Mouse (Mus musculus): ENCODE data around the gene Wasf2. TPM values are rescaled to one million over a fixed set of nuclear protein-coding genes. Genes with fewer than 3 reads are reported as not detected.
"Not testable (repeated sequence)": the region's sequence is repeated elsewhere in the genome, so short reads cannot be mapped to it uniquely, and the experiment has no call there.

Wasf2 gene
- polyA plus RNA-seq, 1 experiment from 2014 or later, result 31.8 TPM

DNA sequence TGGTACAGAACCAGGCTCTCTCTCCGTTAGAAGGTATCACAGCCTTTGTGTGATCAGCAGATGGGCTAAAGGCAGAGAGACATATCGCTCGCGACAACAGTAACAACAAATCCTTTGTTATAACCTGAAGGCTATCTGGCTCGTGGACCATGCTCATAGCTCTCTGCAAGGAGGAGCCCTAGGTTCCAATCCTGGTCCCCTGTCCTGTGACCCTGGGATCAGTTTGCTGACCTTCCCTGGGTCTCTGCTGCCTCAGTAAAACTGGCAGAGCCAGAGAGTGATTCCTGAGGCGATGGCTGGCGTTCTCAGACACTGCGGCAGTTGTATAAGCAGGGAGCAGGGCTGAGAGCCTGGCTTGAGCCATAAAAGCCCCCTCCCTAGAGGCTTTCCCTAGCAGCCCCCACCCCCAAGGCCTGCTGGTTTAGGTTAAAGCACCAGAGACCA, 40.0 kb upstream of the Wasf2 start:
- 24% methylated on average over 8 of the region's 8 CpGs for WGBS
- ATAC-seq (replicated peaks), result peak; percentile 19

GRCm38 (mm10) chr4:133090720-133091458, 39.4 kb upstream of the Wasf2 start:
- Histone ChIP-seq H3K36me3 (no peaks in the 10 kb centered on the region), H3K9ac (replicated peaks) (0 out of 2 replicates have a peak overlapping the region, but pooled peaks have one; percentile 14), H3K9me3 (no peaks in the 10 kb centered on the region), H3K4me1 (peaks cover 82% of the 10 kb centered on the region), H3K4me2 (replicated peaks) (peak overlapping the region; percentile 31), H3K27ac (replicated peaks) (peak overlapping the region; percentile 93), H3K4me3 (no peak overlapping the region), H3K27me3 (no peaks in the 10 kb centered on the region)
- peak; percentile 75 for ATAC-seq (replicated peaks)
- WGBS, result 21% methylated on average over 18 of the region's 18 CpGs

More for the DNA sequence above, 40.0 kb upstream of the Wasf2 start:
- Histone ChIP-seq H3K9me3 (no peaks in the 10 kb centered on the region), H3K27me3 (no peaks in the 10 kb centered on the region), H3K4me3 (no peak overlapping the region), H3K9ac (replicated peaks) (0 out of 2 replicates have a peak overlapping the region, but pooled peaks have one; percentile 14), H3K4me1 (peaks cover 83% of the 10 kb centered on the region), H3K27ac (replicated peaks) (peak overlapping the region; percentile 93), H3K4me2 (replicated peaks) (peak overlapping the region; percentile 31), H3K36me3 (no peaks in the 10 kb centered on the region)

- H3K9me3 ChIP-seq, result no peaks in the 10 kb centered on the region
- H3K4me1 ChIP-seq, result peaks cover 76% of the 10 kb centered on the region
- WGBS, result 63% methylated on average over 4 of the region's 4 CpGs
These were observed 38.9 kb upstream of the Wasf2 start for GRCm38 (mm10) chr4:133091459-133091785.

GRCm38 (mm10) chr4:133092453-133092901, 37.8 kb upstream of the Wasf2 start:
- ATAC-seq (replicated peaks), result peak; percentile 47
- peak overlapping the region; percentile 5; the same call in 1 of the 2 replicates for H3K9ac ChIP-seq (replicated peaks)
- H3K4me3 ChIP-seq, result 0 out of 2 replicates have a peak overlapping the region, but pooled peaks have one; percentile 0
- WGBS, result 1% methylated on average over 18 of the region's 18 CpGs
- no peaks in the 10 kb centered on the region for H3K36me3 ChIP-seq
- H3K4me2 ChIP-seq (replicated peaks), result peak overlapping the region; percentile 28
- H3K27ac ChIP-seq (replicated peaks), result peak overlapping the region; percentile 93
- H3K4me1 ChIP-seq, result peaks cover 70% of the 10 kb centered on the region
- H3K9me3 ChIP-seq, result no peaks in the 10 kb centered on the region
- H3K27me3 ChIP-seq, result no peaks in the 10 kb centered on the region

More at GRCm38 (mm10) chr4:133091459-133091785, 38.9 kb upstream of the Wasf2 start:
- Histone ChIP-seq H3K4me2 (replicated peaks) (peak overlapping the region; percentile 31), H3K27ac (replicated peaks) (peak overlapping the region; percentile 93), H3K36me3 (no peaks in the 10 kb centered on the region), H3K9ac (replicated peaks) (no peak overlapping the region), H3K4me3 (no peak overlapping the region), H3K27me3 (no peaks in the 10 kb centered on the region)
- ATAC-seq (replicated peaks), result no peak

- no peak overlapping the region; the same call in 1 of the 2 replicates for H3K9ac ChIP-seq (replicated peaks)
- no peaks in the 10 kb centered on the region for H3K9me3 ChIP-seq
- H3K4me1 ChIP-seq, result peaks cover 65% of the 10 kb centered on the region
- H3K4me3 ChIP-seq, result no peak overlapping the region
- H3K27ac ChIP-seq (replicated peaks), result peak overlapping the region; percentile 93
- H3K4me2 ChIP-seq (replicated peaks), result no peak overlapping the region
- ATAC-seq (replicated peaks), result no peak
- 62% methylated on average over 6 of the region's 6 CpGs for WGBS
- no peaks in the 10 kb centered on the region for H3K36me3 ChIP-seq
- no peaks in the 10 kb centered on the region for H3K27me3 ChIP-seq
These were observed 37.2 kb upstream of the Wasf2 start for GRCm38 (mm10) chr4:133093056-133093455.

DNA sequence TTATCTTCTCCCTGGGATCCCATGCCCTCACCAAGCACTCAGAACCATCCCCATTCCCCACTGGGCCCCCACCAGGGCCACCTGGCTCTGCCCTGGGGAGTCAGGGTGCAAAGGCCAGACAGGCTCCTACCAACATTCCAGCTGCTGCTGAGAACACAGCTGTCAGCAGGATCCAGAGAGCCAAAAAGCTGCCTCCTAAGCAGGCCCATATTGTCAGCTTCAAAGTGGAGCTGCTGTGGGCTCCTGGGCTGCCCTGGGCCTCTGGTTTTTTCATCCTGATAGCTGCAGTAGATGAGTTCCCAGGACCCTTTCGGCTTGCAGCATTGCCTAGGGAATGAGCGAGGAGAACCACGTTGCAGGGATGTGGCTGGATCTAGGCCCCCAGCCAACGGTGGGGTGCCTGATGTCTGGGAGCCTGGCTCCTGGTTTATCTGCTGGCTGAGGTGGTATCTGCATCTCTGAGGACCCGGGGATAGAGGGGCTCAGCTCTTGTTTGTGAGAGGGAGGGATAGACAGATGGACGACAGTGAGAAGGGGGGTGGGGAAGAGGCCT, 36.7 kb upstream of the Wasf2 start:
- ATAC-seq (replicated peaks), result no peak
- 25% methylated on average over 6 of the region's 6 CpGs for WGBS
- Histone ChIP-seq H3K27me3 (no peaks in the 10 kb centered on the region), H3K4me3 (no peak overlapping the region), H3K4me1 (peaks cover 65% of the 10 kb centered on the region), H3K9ac (replicated peaks) (peak overlapping the region; percentile 9; the same call in 1 of the 2 replicates), H3K36me3 (no peaks in the 10 kb centered on the region), H3K27ac (replicated peaks) (peak overlapping the region; percentile 93), H3K9me3 (no peaks in the 10 kb centered on the region), H3K4me2 (replicated peaks) (no peak overlapping the region)

GRCm38 (mm10) chr4:133094255-133094654, 36.0 kb upstream of the Wasf2 start:
- Histone ChIP-seq H3K9ac (replicated peaks) (no peak overlapping the region), H3K36me3 (no peaks in the 10 kb centered on the region), H3K4me1 (peaks cover 62% of the 10 kb centered on the region), H3K4me3 (no peak overlapping the region), H3K4me2 (replicated peaks) (no peak overlapping the region), H3K27ac (replicated peaks) (peak overlapping the region; percentile 93), H3K9me3 (no peaks in the 10 kb centered on the region), H3K27me3 (no peaks in the 10 kb centered on the region)
- 33% methylated on average over 1 of the region's 1 CpGs for WGBS
- no peak for ATAC-seq (replicated peaks)

DNA sequence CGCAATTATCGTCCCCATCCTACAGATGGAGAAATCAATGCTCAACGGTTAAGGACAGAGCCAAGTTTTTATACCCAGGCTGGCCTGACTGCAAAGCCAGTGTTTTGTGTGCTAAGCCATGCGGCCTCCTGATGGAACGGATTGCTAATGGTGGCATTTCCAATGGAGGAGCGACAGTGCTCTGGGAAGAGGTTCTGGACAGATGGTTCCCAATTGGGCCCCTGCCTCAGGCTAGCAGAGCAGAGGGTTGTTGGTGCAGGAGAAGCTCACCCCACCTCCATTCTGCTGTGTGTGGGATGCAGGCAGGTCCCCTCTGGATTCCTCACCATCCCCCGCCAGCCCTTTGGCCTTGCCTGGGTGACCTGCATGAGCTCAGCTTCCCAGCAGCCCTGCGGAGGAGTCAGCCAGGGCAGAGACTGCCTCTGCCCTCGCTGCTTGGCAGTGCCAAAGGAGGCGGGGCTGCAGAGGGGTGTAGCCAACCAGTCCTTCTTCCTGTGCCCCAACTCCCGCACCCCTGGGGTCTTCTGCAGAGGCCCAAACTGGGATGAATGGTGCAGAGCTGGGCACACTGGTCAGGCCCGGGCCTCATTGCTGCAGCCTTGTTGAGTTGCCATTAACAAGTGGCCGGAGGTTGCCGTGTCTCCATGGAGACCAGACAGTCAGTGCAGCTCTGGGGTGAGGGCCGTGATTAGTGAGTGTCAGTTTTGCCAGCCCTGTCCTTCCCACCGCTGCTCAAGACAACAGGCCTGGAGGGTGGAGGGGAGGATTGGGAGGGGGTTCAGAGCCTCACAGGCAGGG, 35.2 kb upstream of the Wasf2 start:
- Histone ChIP-seq H3K4me2 (replicated peaks) (peak overlapping the region; percentile 30), H3K9ac (replicated peaks) (peak overlapping the region; percentile 9; the same call in 1 of the 2 replicates), H3K4me1 (peaks cover 54% of the 10 kb centered on the region), H3K36me3 (no peaks in the 10 kb centered on the region), H3K27ac (replicated peaks) (peak overlapping the region; percentile 93), H3K9me3 (no peaks in the 10 kb centered on the region), H3K4me3 (peak overlapping the region; percentile 14), H3K27me3 (no peaks in the 10 kb centered on the region)
- WGBS, result 19% methylated on average over 16 of the region's 16 CpGs
- peak; percentile 39 for ATAC-seq (replicated peaks)

DNA sequence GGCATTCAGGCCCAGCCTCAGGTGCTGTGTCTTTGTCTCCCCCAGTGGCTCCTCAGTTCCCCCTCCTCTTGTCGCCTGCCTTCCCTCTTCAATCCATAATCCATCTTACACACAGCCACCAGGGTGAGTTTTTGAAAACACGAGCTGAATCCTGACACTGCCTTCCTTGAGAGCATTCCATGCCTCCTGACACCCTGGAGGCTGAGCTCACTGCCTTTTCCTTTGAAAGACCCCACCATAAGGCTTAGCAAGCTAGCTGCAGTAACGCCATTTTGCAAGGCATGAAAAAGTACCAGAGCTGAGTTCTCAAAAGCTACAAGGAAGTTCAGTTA, 34.6 kb upstream of the Wasf2 start:
- WGBS, result 9% methylated on average over 3 of the region's 3 CpGs
- Histone ChIP-seq H3K27ac (replicated peaks) (peak overlapping the region; percentile 93), H3K9ac (replicated peaks) (0 out of 2 replicates have a peak overlapping the region, but pooled peaks have one; percentile 9), H3K4me1 (peaks cover 48% of the 10 kb centered on the region), H3K4me2 (replicated peaks) (peak overlapping the region; percentile 30), H3K4me3 (peak overlapping the region; percentile 14)
- 0 out of 2 replicates have a peak, but pooled peaks have one; percentile 8 for ATAC-seq (replicated peaks)
- not testable (repeated sequence) for H3K9me3 ChIP-seq, H3K27me3 ChIP-seq, H3K36me3 ChIP-seq

DNA sequence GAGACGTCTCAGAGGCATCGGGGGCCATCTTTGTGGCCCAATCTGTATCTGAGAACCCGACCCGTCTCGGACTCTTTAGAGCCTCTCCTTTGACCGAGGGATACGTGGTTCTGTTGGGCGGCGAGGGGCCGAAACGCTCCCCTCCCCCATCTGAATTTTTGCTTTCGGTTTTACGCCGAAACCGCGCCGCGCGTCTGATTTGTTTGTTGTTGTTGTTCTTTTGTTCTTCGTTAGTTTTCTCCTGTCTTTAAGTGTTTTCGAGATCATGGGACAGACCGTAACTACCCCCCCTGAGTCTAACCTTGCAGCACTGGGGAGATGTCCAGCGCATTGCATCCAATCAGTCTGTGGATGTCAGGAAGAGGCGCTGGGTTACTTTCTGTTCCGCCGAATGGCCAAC, 33.6 kb upstream of the Wasf2 start:
- H3K4me3 ChIP-seq, result peak overlapping the region; percentile 35
- H3K27ac ChIP-seq (replicated peaks); ATAC-seq (replicated peaks); H3K27me3 ChIP-seq; H3K9ac ChIP-seq (replicated peaks); H3K9me3 ChIP-seq; H3K36me3 ChIP-seq; H3K4me2 ChIP-seq (replicated peaks): not testable (repeated sequence)
- H3K4me1 ChIP-seq, result peaks cover 40% of the 10 kb centered on the region
- under 1% methylated on average over 14 of the region's 26 CpGs for WGBS

DNA sequence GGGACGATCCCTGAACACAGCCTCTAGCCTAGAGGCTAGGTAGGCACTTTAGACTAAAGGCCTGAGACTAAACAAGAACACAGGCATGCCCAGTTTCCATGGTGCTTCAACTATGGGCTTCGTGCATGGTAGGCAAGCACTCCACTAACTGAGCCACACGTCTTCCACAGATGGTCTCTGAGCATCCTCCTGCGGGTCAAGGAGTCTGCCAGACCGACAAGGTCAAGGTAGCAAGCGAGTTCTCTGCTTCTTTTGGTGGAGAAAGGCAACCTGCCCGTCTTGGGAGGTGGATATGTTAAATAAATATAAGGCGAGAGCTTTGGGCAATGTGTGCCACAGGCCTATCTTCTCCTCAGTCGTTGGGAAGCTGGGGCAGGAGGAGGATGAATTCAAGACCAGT, 28.6 kb upstream of the Wasf2 start:
- Histone ChIP-seq H3K4me3 (peak overlapping the region; percentile 9; the same call in 1 of the 2 replicates), H3K36me3 (no peaks in the 10 kb centered on the region), H3K9me3 (no peaks in the 10 kb centered on the region), H3K27me3 (no peaks in the 10 kb centered on the region), H3K4me2 (replicated peaks) (peak overlapping the region; percentile 31), H3K4me1 (peaks cover 15% of the 10 kb centered on the region), H3K27ac (replicated peaks) (no peak overlapping the region), H3K9ac (replicated peaks) (no peak overlapping the region)
- WGBS, result 82% methylated on average over 9 of the region's 9 CpGs
- ATAC-seq (replicated peaks), result no peak

Measured in forebrain, embryonic 15.5 days (tissue).